Mouse (Mus musculus) stomach, postnatal 0 days (tissue): ENCODE results near the gene Nell1. TPM values are rescaled to one million over a fixed set of nuclear protein-coding genes. Genes with fewer than 3 reads are reported as not detected.

Experiments
- ATAC-seq: fragments of 200-750 bp; cut with Nextera tagmentation; 2 replicates; pipeline ENCODE4 v1.8.0; 2017; ENCODE audit not compliant: low FRiP score, low TSS enrichment
- DNase-seq: peaks from one replicate; pipeline ENCODE4 v3.0.0-alpha.2; 2016; ENCODE audit warnings: low spot score
- H3K27ac ChIP-seq: fragments of 300-500 bp; sonication (generic); replicated peaks from 2 replicates; pipeline ENCODE4 v1.5.1; 2014; ENCODE audit warnings: mild to moderate bottlenecking, control low read depth
- H3K27me3 ChIP-seq: fragments of 300-500 bp; sonication (generic); 2 replicates; pipeline ENCODE4 v1.6.1; 2014; ENCODE audit warnings: low read length; ENCODE audit not compliant: control insufficient read depth, insufficient read depth
- H3K36me3 ChIP-seq: fragments of 300-500 bp; sonication (generic); 2 replicates; pipeline ENCODE4 v1.6.1; 2014; ENCODE audit warnings: low read length, mixed read lengths; ENCODE audit not compliant: control insufficient read depth, insufficient read depth
- H3K4me1 ChIP-seq: fragments of 300-500 bp; sonication (generic); replicated peaks from 2 replicates; pipeline ENCODE4 v1.6.1; 2014; ENCODE audit warnings: antibody characterized with exemption; ENCODE audit not compliant: control insufficient read depth, insufficient read depth
- H3K4me2 ChIP-seq: fragments of 300-500 bp; sonication (generic); replicated peaks from 2 replicates; pipeline ENCODE4 v1.6.1; 2014; ENCODE audit warnings: low read depth, mild to moderate bottlenecking, control low read depth, moderate library complexity
- H3K4me3 ChIP-seq: fragments of 300-500 bp; sonication (generic); 2 replicates; pipeline ENCODE4 v1.5.1; 2014; ENCODE audit warnings: low read depth, low read length, control low read depth
- H3K9ac ChIP-seq: fragments of 300-500 bp; sonication (generic); 2 replicates; pipeline ENCODE4 v1.6.1; 2014; ENCODE audit warnings: mild to moderate bottlenecking, low read length, control low read depth, mixed read lengths
- H3K9me3 ChIP-seq: fragments of 300-500 bp; sonication (generic); 2 replicates; pipeline ENCODE4 v1.6.1; 2016; ENCODE audit warnings: low read length; ENCODE audit not compliant: control insufficient read depth
- CTCF ChIP-seq: IDR thresholded peaks from 2 replicates; pipeline ENCODE4 v1.5.1; 2016; ENCODE audit warnings: antibody characterized with exemption, low read depth, mild to moderate bottlenecking, moderate library complexity
- EP300 ChIP-seq: optimal IDR thresholded peaks from 2 replicates; pipeline ENCODE3; 2016; ENCODE audit warnings: antibody characterized with exemption
- WGBS: fragments of 180-500 bp; shearing (Covaris S2); extraction: QIAGEN DNeasy Blood & Tissue Kit; methylation state at CpG from one replicate; pipeline ENCODE4 v1.1.7; 2014; 5-methylcytosine and 5-hydroxymethylcytosine counted together
- polyA plus RNA-seq: library from polyadenylated mRNA; unstranded; fragments of >200 nt; fragmentation: Nextera tagmentation; extraction: Ambion mirVana; gene quantifications from 2 replicates; pipeline ENCODE4 v1.2.1, GENCODE M21; 2015

Gene Nell1
- polyA plus RNA-seq, 1 experiment from 2014 or later = 1.8 TPM

DNA sequence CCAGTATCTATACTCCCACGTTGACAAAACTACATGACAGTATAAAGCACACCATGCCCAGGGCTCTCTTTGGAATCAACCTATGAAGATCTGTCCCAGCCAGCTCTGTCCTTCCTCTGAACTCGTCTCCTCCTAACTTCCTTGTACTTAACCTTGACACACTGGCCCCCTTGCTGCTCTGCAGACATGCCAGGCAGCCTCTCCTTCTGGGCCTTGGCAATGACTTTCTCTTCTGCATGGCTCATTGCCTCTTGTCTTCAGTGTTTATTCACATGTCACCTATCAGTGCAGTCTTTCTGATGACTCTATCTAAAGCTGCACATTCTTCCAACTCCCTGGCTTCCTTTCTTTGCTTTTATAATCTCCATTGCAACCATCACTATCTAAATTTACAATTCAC is 376.9 kb downstream of the Nell1 start:
- TF ChIP-seq CTCF (no peak), EP300 (no peak)
- Histone ChIP-seq H3K27ac (no peak overlapping the region), H3K4me1 (no peaks in the 10 kb centered on the region), H3K27me3 (no peaks in the 10 kb centered on the region), H3K4me2 (no peak overlapping the region), H3K9me3 (no peaks in the 10 kb centered on the region), H3K36me3 (no peaks in the 10 kb centered on the region), H3K4me3 (no peak overlapping the region), H3K9ac (no peak overlapping the region)
- ATAC-seq (no peak), DNase-seq (no peak)
- 53% methylated on average over 2 of the region's 2 CpGs for WGBS

DNA sequence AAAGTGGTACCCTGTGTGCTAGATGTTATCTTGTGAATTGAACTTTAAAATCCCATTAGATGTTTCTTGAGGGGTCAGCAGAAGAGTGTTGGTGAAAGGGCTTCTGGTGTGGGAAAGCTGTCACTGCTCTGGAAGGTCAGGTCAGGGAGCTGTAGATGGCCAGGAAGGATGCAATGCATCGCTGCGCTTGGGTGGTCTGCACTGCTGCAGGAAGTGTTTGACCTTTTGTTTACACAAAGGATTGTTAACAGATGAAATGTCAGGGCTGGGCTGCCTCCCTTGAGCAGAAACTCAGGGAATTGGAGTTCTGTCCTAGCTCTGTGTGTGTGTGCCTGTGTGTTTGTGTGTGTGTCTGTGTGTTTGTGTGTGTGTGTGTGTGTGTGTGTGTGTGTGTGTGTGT is 382.5 kb downstream of the Nell1 start:
- no peak for TF ChIP-seq EP300
- no peak for TF ChIP-seq CTCF
- H3K9ac ChIP-seq = no peak overlapping the region
- DNase-seq = no peak
- no peak overlapping the region for H3K4me3 ChIP-seq
- H3K9me3 ChIP-seq = no peaks in the 10 kb centered on the region
- H3K36me3 ChIP-seq = no peaks in the 10 kb centered on the region
- ATAC-seq = no peak
- no peaks in the 10 kb centered on the region for H3K4me1 ChIP-seq
- no peaks in the 10 kb centered on the region for H3K27me3 ChIP-seq
- H3K27ac ChIP-seq = no peak overlapping the region
- no peak overlapping the region for H3K4me2 ChIP-seq
- 5% methylated on average over 2 of the region's 2 CpGs for WGBS

DNA sequence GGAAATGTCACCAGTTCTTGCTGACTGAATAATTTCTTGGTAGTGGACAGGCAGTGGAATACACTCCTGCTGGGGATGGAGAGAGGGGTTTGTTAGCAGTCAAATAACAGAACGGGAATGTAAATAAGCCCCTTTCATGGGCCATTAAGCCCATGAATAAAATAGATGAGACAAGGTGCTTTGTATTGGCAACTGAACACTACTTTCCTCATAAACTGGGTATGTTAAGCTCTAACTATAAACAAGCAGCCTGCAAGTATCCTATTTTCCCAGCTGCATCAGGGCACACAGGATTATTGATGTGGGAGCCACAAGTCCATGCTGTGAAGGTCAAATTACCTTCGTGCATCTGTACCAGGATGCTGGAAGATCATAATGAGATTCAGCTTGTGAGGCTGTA is 387.4 kb downstream of the Nell1 start:
- WGBS = 31% methylated on average over 2 of the region's 2 CpGs
- no peak overlapping the region for H3K27ac ChIP-seq
- H3K36me3 ChIP-seq = no peaks in the 10 kb centered on the region
- no peaks in the 10 kb centered on the region for H3K4me1 ChIP-seq
- H3K27me3 ChIP-seq = no peaks in the 10 kb centered on the region
- no peak overlapping the region for H3K9ac ChIP-seq
- ATAC-seq (no peak), DNase-seq (no peak)
- TF ChIP-seq EP300 (no peak), CTCF (no peak)
- H3K4me2 ChIP-seq = no peak overlapping the region
- H3K9me3 ChIP-seq = no peaks in the 10 kb centered on the region
- H3K4me3 ChIP-seq = no peak overlapping the region

DNA sequence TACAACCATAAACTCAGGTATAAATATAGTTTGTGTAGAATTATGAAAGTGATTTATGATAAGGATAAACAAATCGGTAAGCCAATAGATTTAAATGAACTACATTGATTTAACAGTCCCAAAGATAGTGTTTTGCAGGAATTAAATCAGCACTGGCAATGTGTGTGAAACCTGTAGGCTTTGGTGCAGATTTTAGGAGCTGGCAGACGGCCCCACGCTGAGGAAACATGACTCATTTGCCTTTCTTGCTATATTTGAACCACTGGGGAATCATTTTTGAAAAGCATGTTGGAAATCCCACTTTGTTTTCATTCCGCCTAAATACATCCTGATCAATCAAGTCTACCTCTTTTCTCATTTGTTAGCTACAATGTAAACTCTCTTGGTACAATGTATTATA is 400.2 kb downstream of the Nell1 start:
- 58% methylated on average over 4 of the region's 4 CpGs for WGBS
- ATAC-seq (no peak), DNase-seq (no peak)
- Histone ChIP-seq H3K27me3 (no peaks in the 10 kb centered on the region), H3K4me3 (no peak overlapping the region), H3K36me3 (no peaks in the 10 kb centered on the region), H3K4me1 (no peaks in the 10 kb centered on the region), H3K4me2 (no peak overlapping the region), H3K9ac (no peak overlapping the region), H3K27ac (no peak overlapping the region), H3K9me3 (no peaks in the 10 kb centered on the region)
- no peak for TF ChIP-seq CTCF

DNA sequence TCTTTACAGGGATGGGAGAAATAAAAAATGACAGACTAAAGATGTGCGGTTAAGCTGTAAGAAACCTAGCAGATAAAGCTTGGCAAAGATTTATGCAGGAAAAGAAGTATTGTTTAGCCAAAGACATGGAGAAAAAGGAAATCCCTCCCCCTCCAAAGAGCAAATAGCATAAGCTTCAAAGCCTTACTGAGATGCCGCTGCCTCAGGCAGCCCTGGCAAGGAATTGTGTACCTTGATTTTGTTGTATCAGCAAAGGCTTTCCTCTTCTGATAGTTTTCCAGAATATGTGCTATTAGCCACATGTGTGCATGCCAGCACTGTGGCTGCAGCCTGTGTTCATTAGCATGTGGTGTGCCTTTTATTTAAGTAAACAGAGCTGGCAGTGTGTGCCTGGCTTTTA is 435.8 kb downstream of the Nell1 start:
- H3K9me3 ChIP-seq = no peaks in the 10 kb centered on the region
- DNase-seq (peak; percentile 14), ATAC-seq (no peak)
- no peaks in the 10 kb centered on the region for H3K4me1 ChIP-seq
- H3K36me3 ChIP-seq = no peaks in the 10 kb centered on the region
- H3K27ac ChIP-seq = no peak overlapping the region
- no peaks in the 10 kb centered on the region for H3K27me3 ChIP-seq
- WGBS = 20% methylated on average over 2 of the region's 2 CpGs
- TF ChIP-seq EP300 (no peak), CTCF (no peak)
- no peak overlapping the region for H3K4me2 ChIP-seq
- H3K4me3 ChIP-seq = no peak overlapping the region
- no peak overlapping the region for H3K9ac ChIP-seq

DNA sequence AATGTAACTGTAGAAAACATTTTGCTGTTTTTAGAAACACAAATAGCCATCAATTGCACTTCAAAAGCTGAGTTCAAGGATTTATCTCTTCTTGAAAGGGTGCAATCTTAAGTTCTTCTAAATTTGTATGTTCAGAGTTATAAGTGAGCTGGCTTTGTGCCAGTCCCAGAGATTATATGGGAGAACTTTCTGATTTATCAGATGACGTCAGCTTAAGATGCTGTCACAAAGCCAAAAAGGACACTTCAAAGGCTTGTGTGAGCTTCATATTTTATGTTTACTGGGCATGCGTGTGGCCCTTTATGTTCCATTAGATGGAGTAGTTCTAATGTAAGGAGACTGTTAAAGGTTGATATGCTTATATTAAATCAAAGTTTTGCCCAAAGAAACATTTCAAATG is 445.3 kb downstream of the Nell1 start:
- no peak for TF ChIP-seq EP300
- no peak for TF ChIP-seq CTCF
- H3K27me3 ChIP-seq = no peaks in the 10 kb centered on the region
- no peak overlapping the region for H3K4me3 ChIP-seq
- ATAC-seq (no peak), DNase-seq (no peak)
- no peaks in the 10 kb centered on the region for H3K36me3 ChIP-seq
- no peaks in the 10 kb centered on the region for H3K9me3 ChIP-seq
- no peak overlapping the region for H3K9ac ChIP-seq
- H3K27ac ChIP-seq = no peak overlapping the region
- WGBS = 35% methylated on average over 2 of the region's 2 CpGs
- no peak overlapping the region for H3K4me2 ChIP-seq
- no peaks in the 10 kb centered on the region for H3K4me1 ChIP-seq
